Mouse (Mus musculus): ENCODE data around the gene Dnajb5.

DNA sequence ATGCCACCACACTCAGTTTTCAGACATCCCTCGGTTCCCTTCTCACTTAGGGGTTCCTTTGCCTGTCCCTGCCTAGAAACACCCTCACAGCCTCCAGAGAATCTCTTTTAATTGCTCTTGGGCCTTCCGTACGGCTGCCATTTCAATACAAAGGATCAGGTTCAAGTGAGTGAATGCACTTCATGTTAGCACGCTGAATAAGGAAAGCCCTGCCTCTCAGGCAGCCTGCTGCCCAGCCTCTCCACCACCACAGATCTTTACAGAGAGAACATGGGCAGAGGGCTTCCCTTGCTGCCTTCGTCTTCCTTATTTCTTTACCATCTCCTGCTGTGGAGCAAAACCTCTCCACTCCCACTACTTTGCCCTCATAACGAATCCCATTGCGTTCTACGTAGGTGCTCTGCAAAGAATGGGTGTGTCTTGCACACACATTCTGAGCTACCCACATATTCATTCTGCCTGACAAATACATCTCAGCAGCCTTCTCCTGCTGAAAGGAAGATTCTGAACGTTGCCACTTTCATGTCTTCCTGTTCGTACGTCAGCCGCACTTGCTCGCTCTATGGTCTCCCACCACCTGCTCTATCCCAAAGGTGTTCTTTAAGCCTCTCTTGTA, 25.4 kb upstream of the Dnajb5 start:
- TF ChIP-seq POLR2A (IDR thresholded peaks at IDR 0.05; ENCODE audit: low read depth, low read length) = no peak
- TF ChIP-seq CTCF (IDR thresholded peaks at IDR 0.05; ENCODE audit: extremely low read depth, insufficient read depth, insufficient read length, insufficient replicate concordance) = no peak

Data from spleen, adult 2 months (tissue).